Mouse (Mus musculus) thymus, postnatal 10 days (tissue): ENCODE measurements around the gene Csmd2.
"Not testable (repeated sequence)": the region's sequence is repeated elsewhere in the genome, so short reads cannot be mapped to it uniquely, and the experiment has no call there.

Experiments used
- DNase-seq, 2 experiments: peaks; one replicate each; pipeline ENCODE4 v3.0.0; 2021; ENCODE audit warnings: low spot score in 2 of 2

The Csmd2 gene

GRCm38 (mm10) chr4:128042626-128043025 lies 55.0 kb downstream of the Csmd2 start:
- no peak for DNase-seq

GRCm38 (mm10) chr4:128048716-128049115 lies 61.1 kb downstream of the Csmd2 start:
- no peak for DNase-seq

GRCm38 (mm10) chr4:128052701-128053100 lies 65.0 kb downstream of the Csmd2 start:
- DNase-seq, result no peak

DNA sequence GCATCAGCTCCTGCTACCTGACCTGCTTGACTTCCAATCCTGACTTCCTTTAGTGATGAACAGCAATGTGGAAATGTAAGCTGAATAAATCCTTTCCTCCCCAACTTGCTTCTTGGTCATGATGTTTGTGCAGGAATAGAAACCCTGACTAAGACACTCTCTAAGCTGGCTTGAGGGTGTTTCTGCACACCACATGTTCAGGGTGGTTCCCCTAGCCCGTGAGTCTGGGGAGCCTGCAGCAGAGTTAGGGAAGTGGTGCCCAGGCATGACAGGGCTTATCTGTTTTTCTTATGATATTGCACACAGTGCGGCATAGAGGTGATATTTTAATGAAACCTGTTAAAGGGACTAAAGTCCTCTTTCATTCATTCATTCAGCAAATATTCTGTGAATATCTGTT lies 73.6 kb downstream of the Csmd2 start:
- DNase-seq, result not testable (repeated sequence)

DNA sequence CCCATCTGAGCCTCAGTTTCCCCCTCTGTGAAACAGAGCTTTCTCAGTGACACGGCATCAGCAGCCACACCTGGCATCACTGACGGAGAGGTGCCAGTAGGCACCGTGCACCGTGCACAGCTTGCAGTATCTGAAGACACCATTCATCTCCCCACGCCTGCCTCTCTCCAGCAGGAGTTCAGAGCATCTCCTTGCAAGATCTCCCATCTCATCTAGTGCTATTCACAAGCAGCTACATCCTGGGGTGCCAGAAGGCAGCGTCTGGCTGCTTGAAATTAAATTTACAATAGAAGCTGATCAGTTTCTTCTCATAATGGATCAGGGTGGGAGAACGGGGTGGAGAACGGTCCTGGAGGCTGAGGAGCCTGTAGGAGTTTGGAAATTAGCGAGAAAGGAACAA lies 79.5 kb downstream of the Csmd2 start:
- DNase-seq, result no peak

- DNase-seq, result no peak
These were observed 96.8 kb downstream of the Csmd2 start for GRCm38 (mm10) chr4:128084466-128084865.

- no peak for DNase-seq
These were observed 97.4 kb downstream of the Csmd2 start for GRCm38 (mm10) chr4:128085096-128085495.

- no peak for DNase-seq
These were observed 99.5 kb downstream of the Csmd2 start for GRCm38 (mm10) chr4:128087147-128087606.

GRCm38 (mm10) chr4:128087704-128088103 lies 100.0 kb downstream of the Csmd2 start:
- no peak for DNase-seq

GRCm38 (mm10) chr4:128088264-128088663 lies 100.6 kb downstream of the Csmd2 start:
- DNase-seq, result no peak

- no peak for DNase-seq
These were observed 104.3 kb downstream of the Csmd2 start for GRCm38 (mm10) chr4:128091938-128092337.

- DNase-seq, result no peak
These were observed 111.9 kb downstream of the Csmd2 start for GRCm38 (mm10) chr4:128099515-128099914.

- no peak for DNase-seq
These were observed 112.9 kb downstream of the Csmd2 start for GRCm38 (mm10) chr4:128100541-128100940.

DNA sequence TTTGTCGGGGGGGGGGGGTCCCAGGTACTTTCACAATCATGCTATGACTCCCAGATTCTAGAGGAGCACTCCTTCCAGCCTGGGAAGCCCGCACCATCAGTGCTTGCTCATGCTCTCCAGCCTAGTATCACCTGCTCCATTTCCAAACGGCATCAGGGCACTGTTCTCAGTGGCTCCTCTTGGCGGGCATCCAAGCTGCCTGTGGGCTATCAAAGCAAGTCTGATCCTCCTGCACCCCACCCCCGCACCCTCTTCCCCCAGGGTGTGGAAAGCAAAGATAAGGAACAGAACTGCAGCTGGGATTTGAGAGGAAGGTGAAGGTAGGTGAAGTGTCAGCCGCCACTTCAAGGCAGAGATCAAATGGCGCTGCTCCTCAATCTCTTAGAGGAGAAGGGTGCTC lies 128.7 kb downstream of the Csmd2 start:
- DNase-seq, result no peak

DNA sequence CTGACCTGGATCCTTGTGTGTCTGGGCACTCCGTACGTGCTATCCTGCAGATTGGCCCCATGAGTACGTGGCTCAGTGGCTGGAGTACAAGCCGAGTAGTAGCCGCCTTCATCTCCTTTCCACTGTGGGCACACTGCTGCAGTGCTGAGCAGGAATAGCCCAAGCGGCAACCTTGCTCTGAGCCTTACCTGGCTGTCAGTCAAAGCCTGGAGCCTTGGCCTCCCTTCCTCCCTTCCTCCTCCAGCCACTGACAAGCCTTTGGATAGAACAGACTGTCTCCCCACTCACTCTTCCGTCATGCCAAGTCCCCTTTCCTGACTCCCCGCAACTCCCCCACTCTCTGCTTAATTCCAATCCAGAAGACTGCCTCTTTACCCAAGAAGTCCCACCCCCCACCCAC lies 135.6 kb downstream of the Csmd2 start:
- no peak for DNase-seq

DNA sequence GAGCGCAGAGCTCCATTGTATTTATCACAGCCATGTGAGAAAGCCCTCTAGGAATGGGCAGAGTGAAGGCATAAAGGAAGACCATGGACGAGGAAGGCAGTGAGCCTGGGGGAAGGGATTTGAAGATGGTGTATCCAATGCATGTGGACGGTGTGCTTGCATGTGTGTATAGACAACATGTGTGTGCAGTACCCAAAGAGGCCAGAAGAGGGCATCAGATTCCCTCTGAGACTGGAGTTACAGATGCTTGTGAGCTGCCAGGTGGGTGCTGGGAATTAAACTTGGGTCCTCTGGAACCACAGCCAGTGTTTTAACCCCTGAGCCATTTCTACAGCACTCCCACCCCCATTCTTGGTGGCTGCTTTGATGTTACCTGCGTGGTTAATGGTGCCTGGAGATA lies 137.1 kb downstream of the Csmd2 start:
- no peak for DNase-seq

- no peak for DNase-seq
These were observed 140.9 kb downstream of the Csmd2 start for GRCm38 (mm10) chr4:128128546-128128945.

DNA sequence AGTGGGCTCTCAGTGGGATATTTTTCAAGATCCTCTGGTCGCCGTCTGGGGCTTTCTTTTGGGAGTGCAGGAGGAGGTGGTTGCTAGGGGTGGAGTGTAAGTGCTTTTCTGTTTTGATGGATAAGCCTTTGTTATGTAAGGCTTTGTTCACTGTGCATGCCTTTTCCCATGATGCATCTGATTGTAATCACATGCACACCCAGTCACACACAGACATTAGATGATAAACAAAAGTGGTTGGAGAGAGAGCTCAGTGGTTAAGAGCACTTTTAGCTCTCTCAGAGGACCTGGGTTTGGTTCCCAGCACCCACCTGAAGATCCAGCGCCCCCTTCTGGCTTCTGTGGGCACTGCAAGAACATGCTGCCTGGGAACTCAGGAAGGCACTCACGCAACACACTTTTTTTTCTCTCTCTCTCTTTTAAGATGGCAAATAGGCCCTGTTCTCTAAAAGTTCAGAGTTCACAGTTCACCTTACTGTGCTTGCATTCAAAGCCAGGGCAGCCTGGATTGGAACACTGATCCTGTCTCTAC lies 143.0 kb downstream of the Csmd2 start:
- DNase-seq, result no peak

- DNase-seq, result no peak
These were observed 144.0 kb downstream of the Csmd2 start for GRCm38 (mm10) chr4:128131666-128132065.

GRCm38 (mm10) chr4:128132876-128133646 lies 145.4 kb downstream of the Csmd2 start:
- no peak for DNase-seq

DNA sequence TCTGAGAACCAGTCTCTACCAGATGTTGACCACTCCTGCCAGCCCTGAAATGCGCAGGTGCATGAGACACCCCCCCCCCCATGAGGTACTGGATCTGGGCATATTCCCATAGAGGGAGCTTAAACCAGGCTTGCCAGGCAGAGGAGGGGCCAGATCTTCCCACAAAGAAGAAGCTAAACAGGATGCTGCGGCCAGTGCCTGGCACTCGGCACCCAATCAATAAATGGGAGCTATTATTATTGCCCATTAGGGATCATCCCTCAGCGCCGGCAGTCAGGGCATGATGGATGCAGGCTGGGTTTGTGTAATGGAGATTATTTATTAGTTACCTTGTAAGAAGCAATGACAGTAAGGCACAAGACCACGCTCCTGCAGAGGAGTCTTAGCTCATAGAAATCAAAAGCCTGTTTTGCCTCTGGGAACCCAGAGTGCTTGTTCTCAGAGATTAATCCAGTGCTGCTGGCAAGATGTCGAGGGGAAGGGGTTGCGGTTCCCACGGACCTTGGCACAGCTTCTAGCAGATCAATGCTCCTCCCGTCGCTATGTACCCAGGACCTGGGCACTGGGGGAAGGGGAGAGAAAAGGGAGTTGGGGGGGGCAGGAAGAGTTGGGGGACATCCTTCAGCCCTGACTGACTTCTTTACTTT lies 146.8 kb downstream of the Csmd2 start:
- DNase-seq, result no peak

DNA sequence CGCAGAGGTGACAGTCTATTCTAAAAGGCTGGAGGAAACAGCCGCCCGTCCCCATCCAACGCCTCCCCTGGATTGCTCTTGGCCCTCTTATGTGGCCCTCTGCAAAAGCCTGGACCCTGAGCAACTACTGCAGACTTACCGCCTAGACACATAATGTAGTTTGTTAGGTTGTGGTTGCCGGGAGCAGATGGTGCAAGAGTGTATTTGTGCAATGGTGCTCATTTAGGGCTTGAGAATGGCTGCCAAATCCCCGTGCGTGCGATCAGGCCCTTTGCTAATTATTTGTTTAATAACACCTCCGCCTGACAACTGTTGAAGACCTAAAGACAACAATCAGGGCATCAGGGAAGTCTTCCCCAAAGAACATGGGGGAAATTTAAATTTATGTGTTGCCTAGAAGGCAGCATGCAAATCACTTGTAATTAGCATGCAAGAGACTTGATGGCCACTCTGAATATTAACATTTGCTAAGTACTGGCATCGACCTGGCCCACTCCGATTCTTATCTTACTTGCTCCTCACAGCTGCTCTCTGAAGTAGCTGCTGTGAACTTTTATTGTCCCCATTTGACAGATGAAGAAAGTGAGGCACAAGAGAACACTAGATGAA lies 147.5 kb downstream of the Csmd2 start:
- DNase-seq, result no peak

- no peak for DNase-seq
These were observed 152.3 kb downstream of the Csmd2 start for GRCm38 (mm10) chr4:128139991-128140390.
